Mouse (Mus musculus): ENCODE results near the gene Gm13212.
"Not testable (repeated sequence)": the region's sequence is repeated elsewhere in the genome, so short reads cannot be mapped to it uniquely, and the experiment has no call there.

The Gm13212 gene

GRCm38 (mm10) chr4:145585078-145585477 lies at the start of gene Gm13212:
Gene Gm13212, plus strand, starts transcription at chr4:145585166.
- peak; percentile 43 to 48 for DNase-seq

DNA sequence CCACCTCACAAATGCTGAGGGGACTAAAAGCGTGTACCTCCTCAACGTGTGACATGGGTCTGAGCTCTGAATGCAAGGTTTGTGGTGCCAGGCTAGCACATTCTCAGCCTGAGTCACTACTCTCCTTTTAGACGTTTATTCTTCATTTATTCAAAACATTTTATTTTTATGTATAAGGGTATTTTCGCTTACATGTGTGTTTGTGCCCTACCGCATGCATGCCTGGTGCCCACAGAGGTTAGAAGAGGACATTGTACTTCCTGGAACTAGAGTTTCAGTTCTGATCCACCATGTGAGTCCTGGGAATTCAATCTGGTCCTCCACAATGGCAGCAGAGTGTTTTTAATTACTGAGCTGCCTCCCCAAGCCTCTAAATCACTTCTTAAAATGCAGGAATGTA lies 41.1 kb upstream of the Gm13212 start:
- DNase-seq: not testable (repeated sequence)

DNA sequence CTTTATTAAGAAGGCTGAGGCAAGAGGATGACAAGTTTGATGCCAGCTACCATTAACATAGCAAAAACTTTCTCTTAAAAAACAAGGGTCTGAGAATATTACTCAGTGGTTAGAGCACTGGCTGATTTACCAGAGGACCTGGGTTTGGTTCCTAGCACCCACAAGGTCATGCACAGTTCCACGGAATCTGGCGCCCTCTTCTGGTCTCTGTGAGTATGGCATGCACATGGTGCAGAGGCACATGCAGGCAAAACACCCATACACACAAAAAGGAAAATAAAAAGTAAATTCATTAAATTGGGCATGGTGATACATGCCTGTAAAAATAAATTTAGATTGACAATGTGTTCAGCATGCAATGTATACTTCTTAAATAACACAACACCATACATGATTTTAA lies 39.9 kb upstream of the Gm13212 start:
- not testable (repeated sequence) for DNase-seq

- not testable (repeated sequence) for DNase-seq
These were observed 39.1 kb upstream of the Gm13212 start for GRCm38 (mm10) chr4:145545734-145546349.

DNA sequence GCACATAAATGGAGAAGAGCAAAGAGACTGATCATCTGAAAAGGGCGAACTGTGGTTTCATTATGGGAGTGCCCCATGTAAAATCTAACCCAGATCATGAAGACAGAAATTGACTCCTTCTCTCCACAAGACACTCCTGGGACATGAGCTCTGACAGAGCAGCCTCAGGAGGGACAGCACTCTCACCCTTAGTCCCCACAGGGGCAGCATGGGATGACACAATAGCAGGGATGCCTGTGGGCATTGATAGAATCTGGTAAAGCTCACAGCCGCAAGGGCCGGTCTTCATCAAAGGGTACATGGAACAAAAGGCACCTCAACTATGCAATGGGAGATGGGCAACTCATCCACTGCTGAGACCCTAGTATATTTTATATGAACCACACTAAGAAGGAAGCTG lies 38.5 kb upstream of the Gm13212 start:
- not testable (repeated sequence) for DNase-seq

GRCm38 (mm10) chr4:145556680-145557079 lies 28.3 kb upstream of the Gm13212 start:
- DNase-seq: no peak

GRCm38 (mm10) chr4:145559505-145560099 lies 25.4 kb upstream of the Gm13212 start:
- no peak for DNase-seq

DNA sequence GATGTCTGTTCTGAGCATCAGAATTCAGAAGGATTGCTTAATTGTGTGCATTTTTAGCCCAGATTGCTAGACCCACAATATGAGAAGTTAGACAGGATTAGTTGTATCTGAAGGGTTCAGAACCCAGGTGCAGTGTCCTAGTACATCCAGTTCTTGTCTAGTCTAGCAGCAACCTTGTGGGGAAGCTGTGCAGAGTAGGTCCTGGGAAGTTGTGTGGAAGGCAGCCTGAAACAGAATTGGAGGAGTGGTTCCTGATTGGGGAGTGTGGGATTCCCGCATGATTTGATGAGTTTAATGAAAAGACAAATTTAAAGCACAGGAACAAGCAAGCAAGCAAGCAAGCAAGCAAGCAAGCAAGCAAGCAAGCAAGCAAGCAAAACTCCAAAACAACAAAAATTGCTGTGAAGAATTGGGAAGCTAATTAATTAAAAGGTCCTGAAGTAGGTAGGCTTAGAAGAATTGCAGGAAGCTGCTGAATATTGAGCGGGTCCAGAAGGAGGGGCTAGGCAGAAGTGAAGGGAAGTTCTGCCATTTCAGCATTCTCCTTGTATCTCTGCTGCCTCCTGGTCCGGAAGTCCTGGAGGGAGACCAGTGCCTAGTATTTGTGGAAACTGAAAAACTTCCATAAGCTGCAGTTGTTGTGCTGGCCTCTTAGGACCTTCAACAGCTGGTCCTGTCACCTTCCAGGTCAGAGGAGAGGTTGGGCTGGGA lies 20.7 kb upstream of the Gm13212 start:
- no peak for DNase-seq

GRCm38 (mm10) chr4:145570461-145570860 lies 14.5 kb upstream of the Gm13212 start:
- DNase-seq: not testable (repeated sequence)

- DNase-seq: not testable (repeated sequence)
These were observed 8.3 kb upstream of the Gm13212 start for GRCm38 (mm10) chr4:145576623-145577022.

- not testable (repeated sequence) for DNase-seq
These were observed 4.6 kb upstream of the Gm13212 start for GRCm38 (mm10) chr4:145580333-145580732.

GRCm38 (mm10) chr4:145586046-145586445 lies 1.1 kb downstream of the Gm13212 start:
- DNase-seq: peak in 1 of 2 experiments; percentile 9

GRCm38 (mm10) chr4:145594183-145594582 lies 9.2 kb downstream of the Gm13212 start:
- DNase-seq: not testable (repeated sequence)

GRCm38 (mm10) chr4:145594798-145595197 lies 9.8 kb downstream of the Gm13212 start:
- not testable (repeated sequence) for DNase-seq

DNA sequence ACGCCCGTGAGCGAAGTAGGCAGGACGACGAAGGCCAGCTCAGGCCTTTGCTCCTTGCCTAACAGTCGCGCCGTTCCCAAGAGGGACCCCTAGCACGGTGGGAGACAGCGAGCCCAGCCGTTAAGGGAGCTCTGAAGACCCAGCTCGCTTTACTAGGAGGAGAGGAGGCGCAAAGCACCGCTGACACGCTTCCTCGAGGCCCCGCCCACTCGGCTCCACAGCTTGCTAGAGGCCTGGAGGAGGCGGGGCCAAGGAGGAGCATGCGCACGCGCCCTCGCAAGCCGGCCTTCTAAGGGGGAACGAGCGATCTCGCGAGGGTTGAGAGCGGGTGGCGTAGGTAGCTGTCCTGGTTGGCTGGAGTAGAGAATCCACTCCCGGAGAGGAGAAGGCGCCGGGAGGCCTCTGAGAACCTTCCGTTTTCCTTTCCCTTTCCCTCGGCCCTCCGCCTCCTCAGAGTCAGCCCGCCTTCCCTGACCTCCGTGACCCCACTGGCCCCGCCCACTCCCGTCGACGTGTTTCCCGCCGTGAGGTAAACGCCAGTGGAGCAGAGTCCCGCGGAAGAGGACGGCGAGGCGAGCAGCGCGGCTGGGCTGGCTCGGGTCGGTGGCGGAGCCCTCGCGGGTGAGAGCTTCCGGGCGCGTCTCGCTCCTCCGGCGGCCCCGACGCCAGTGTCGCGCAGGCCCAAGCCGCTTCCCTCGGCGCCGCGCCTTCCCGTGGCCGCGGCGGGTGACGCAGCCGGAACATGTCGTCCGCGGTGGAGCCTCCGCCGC lies 55.6 kb downstream of the Gm13212 start:
- DNase-seq: not testable (repeated sequence)

DNA sequence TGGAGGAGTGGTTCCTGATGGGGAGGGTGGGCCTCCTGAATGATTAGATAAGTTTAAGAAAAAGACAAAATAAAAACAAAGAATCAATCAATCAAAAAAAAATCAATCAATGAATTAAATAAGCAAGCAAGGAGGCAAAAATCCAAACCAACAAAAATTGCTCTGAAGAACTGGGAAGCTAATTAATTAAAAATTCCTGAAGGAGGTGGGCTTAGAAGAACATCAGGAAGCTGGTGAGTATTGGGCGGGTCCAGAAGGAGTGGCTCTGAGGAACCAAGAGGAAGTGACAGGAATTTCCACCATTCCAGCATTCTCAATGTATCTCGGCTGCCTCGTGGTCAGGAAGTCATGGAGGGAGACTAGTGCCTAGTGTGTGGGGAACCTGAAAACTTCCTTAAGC lies 85.4 kb downstream of the Gm13212 start, which contains the start of gene Zfp980:
TSS of gene Zfp980 (plus strand) at position 301 of the 400 bp plus-strand sequence.
- DNase-seq: not testable (repeated sequence)

DNA sequence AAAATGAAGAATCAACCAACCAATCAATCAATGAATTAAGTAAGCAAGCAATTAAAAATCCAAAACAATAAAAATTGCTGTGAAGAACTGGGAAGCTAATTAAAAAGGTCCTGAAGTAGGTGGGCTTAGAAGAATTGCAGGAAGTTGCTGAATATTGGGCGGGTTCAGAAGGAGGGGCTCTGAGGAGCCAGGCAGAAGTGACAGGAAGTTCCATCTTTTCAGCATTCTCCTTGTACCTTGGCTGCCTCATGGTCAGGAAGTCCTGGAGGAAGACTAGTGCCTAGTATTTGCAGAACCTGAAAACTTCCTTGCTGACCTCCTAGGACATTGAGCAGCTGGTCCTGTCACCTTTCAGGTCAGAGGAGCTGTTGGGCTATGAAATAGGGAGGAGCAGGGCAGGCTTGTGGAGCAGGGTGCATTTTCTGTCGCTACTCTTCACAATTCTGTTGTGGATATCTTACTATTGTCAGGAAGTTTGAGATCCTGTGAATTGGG lies 89.4 kb downstream of the Gm13212 start:
- DNase-seq: not testable (repeated sequence)

All from B cell, adult 2 months (primary cell).